14 mouse cellular contexts compared by ENCODE assay signal in the genomic region with DNA sequence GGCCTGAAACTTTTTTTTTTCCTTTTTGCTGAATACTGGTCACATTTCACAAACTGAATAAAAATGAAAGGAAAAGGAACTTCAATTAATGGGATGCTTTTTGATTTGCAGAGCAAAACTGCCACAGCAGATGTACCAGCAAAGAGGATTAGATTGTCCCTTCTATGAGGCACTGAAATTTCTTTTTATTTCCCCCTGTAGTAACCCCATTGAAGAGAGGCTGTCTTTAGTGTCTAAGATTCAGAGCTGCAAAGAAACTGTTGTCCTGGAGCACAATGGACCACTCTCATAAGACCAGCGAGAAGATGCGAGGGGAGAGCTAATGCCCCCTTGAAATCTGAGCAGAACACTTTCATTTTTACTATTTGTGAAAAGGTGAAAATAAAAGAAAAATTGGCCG.
A peak's percentile ranks its signal among the peaks of the same experiment; 100 is the strongest.
DNase-seq lines count a peak whose midpoint lies in the region; ATAC-seq and TF ChIP-seq lines count a peak whose summit lies in the region.
"Had no signal": no experiment of that assay in that cellular context is flagged by ENCODE, and none has a peak within 500 bp of the region (broad histone marks: within the 10 kb centered on the region; RNA-seq: fewer than 3 reads in every experiment).

No protein-coding gene starts in this region.

- H3K4me3 ChIP-seq in embryonic facial prominence, embryonic 11.5 days (ENCODE audit: low read depth, low read length) = no peak overlapping the region
- H3K4me3 ChIP-seq in forebrain, postnatal 0 days (ENCODE audit: low read depth, low read length) = peak overlapping the region; percentile 8; the same call in 1 of the 2 replicates
- 0 out of 2 replicates have a peak overlapping the region, but pooled peaks have one; percentile 11 for H3K4me3 ChIP-seq in midbrain, embryonic 12.5 days
- H3K4me3 ChIP-seq: erythroblast, embryonic 14.5 days; limb, embryonic 15.5 days had no signal

- H3K4me2 ChIP-seq in embryonic facial prominence, embryonic 11.5 days (ENCODE audit: low read depth, low read length) = no peak overlapping the region
- peak overlapping the region; percentile 31 for H3K4me2 ChIP-seq in forebrain, postnatal 0 days (ENCODE audit: low read depth)
- peak overlapping the region; percentile 49 for H3K4me2 ChIP-seq in midbrain, embryonic 12.5 days (replicated peaks)
- H3K4me2 ChIP-seq: limb, embryonic 15.5 days had no signal

- no peak overlapping the region for H3K9ac ChIP-seq in embryonic facial prominence, embryonic 11.5 days (replicated peaks; ENCODE audit: low read length)
- H3K9ac ChIP-seq in forebrain, postnatal 0 days = peak overlapping the region; percentile 23
- no peak overlapping the region for H3K9ac ChIP-seq in midbrain, embryonic 12.5 days (replicated peaks)
- H3K9ac ChIP-seq: limb, embryonic 15.5 days had no signal

- TF ChIP-seq CTCF in forebrain, postnatal 0 days (IDR thresholded peaks at IDR 0.05; ENCODE audit: low read depth) = no peak

- H3K27me3 ChIP-seq in embryonic facial prominence, embryonic 11.5 days (ENCODE audit: control insufficient read depth, insufficient read depth, low read length) = no peaks in the 10 kb centered on the region
- no peaks in the 10 kb centered on the region for H3K27me3 ChIP-seq in forebrain, postnatal 0 days (ENCODE audit: insufficient read depth, low read length)
- H3K27me3 ChIP-seq in midbrain, embryonic 12.5 days = no peaks in the 10 kb centered on the region
- H3K27me3 ChIP-seq: limb, embryonic 15.5 days had no signal

- H3K36me3 ChIP-seq in embryonic facial prominence, embryonic 11.5 days (replicated peaks; ENCODE audit: control insufficient read depth, insufficient read depth, low read depth, low read length) = no peaks in the 10 kb centered on the region
- no peaks in the 10 kb centered on the region for H3K36me3 ChIP-seq in forebrain, postnatal 0 days (ENCODE audit: insufficient read depth)
- H3K36me3 ChIP-seq in midbrain, embryonic 12.5 days = no peaks in the 10 kb centered on the region
- H3K36me3 ChIP-seq: limb, embryonic 15.5 days had no signal

- H3K9me3 ChIP-seq in embryonic facial prominence, embryonic 11.5 days (replicated peaks; ENCODE audit: control insufficient read depth, low read length) = no peaks in the 10 kb centered on the region
- H3K9me3 ChIP-seq in forebrain, postnatal 0 days (ENCODE audit: low read length) = no peaks in the 10 kb centered on the region
- no peaks in the 10 kb centered on the region for H3K9me3 ChIP-seq in midbrain, embryonic 12.5 days
- H3K9me3 ChIP-seq: limb, embryonic 15.5 days had no signal

- no peak overlapping the region for H3K27ac ChIP-seq in embryonic facial prominence, embryonic 11.5 days (replicated peaks; ENCODE audit: low read depth, low read length)
- H3K27ac ChIP-seq in forebrain, postnatal 0 days (ENCODE audit: low read depth, low read length) = peak overlapping the region; percentile 82
- peak overlapping the region; percentile 85 for H3K27ac ChIP-seq in midbrain, embryonic 12.5 days (replicated peaks)
- H3K27ac ChIP-seq: limb, embryonic 15.5 days had no signal

- DNase-seq in brain, adult 2 months (ENCODE audit: low read depth, low spot score) = peak; percentile 29
- peak; percentile 28 for DNase-seq in embryonic facial prominence, embryonic 11.5 days (ENCODE audit: low spot score)
- no peak for DNase-seq in forebrain, postnatal 0 days
- no peak for DNase-seq in lung, postnatal 36 days
- no peak for DNase-seq in ovary, postnatal 36 days (ENCODE audit: low spot score)
- DNase-seq in gastrocnemius, adult 18-20 months (ENCODE audit: low spot score) = no peak
- no peak for DNase-seq in Muller cell, postnatal 12 days (ENCODE audit: inconsistent ontology term)
- DNase-seq: gastrocnemius, postnatal 36 days; heart, postnatal 36 days; kidney, adult 8-10 months; thymus, adult 2 months had no signal

- ATAC-seq in embryonic facial prominence, embryonic 11.5 days (replicated peaks; ENCODE audit: insufficient number of reproducible peaks, low FRiP score, low TSS enrichment, low read depth) = no peak; the same call in 1 of the 2 replicates
- ATAC-seq in forebrain, postnatal 0 days = peak; percentile 61
- ATAC-seq in midbrain, embryonic 12.5 days (ENCODE audit: low FRiP score, low read depth) = peak; percentile 80

- 43% methylated on average over 3 of the region's 3 CpGs for WGBS in embryonic facial prominence, embryonic 11.5 days
- WGBS in forebrain, postnatal 0 days = 12% methylated on average over 3 of the region's 3 CpGs
- 16% methylated on average over 3 of the region's 3 CpGs for WGBS in midbrain, embryonic 12.5 days

- no peaks in the 10 kb centered on the region for H3K4me1 ChIP-seq in embryonic facial prominence, embryonic 11.5 days (ENCODE audit: control insufficient read depth, insufficient read depth, low read length)
- H3K4me1 ChIP-seq in forebrain, postnatal 0 days (ENCODE audit: insufficient read depth) = 0 out of 2 replicates have a peak, but pooled peaks cover 3% of the 10 kb centered on the region
- H3K4me1 ChIP-seq in midbrain, embryonic 12.5 days = peaks cover 26% of the 10 kb centered on the region

Comparison
In these comparisons a context has a peak if more than half of its experiments do, and no peak if none do; other contexts are left out.
1. DNase-seq: peak in brain, adult 2 months (single experiment) and embryonic facial prominence, embryonic 11.5 days (single experiment); none in forebrain, postnatal 0 days (single experiment), lung, postnatal 36 days (single experiment), ovary, postnatal 36 days (single experiment), gastrocnemius, adult 18-20 months (single experiment) and Muller cell, postnatal 12 days (single experiment).